Mouse (Mus musculus) bone marrow, adult 2 months (tissue): ENCODE measurements around the gene Cuedc2.

Source experiments
- CTCF ChIP-seq: fragments of 200-500 bp; IDR thresholded peaks from 2 replicates; pipeline ENCODE4 v1.5.1; 2011; ENCODE audit warnings: low read length, control low read depth; ENCODE audit not compliant: control insufficient read depth, insufficient read depth
- POLR2A ChIP-seq: fragments of 200-500 bp; IDR thresholded peaks from 2 replicates; pipeline ENCODE4 v1.6.1; 2011; ENCODE audit warnings: low read depth, mild to moderate bottlenecking, control low read depth, low read length, borderline replicate concordance; ENCODE audit not compliant: control insufficient read depth

DNA sequence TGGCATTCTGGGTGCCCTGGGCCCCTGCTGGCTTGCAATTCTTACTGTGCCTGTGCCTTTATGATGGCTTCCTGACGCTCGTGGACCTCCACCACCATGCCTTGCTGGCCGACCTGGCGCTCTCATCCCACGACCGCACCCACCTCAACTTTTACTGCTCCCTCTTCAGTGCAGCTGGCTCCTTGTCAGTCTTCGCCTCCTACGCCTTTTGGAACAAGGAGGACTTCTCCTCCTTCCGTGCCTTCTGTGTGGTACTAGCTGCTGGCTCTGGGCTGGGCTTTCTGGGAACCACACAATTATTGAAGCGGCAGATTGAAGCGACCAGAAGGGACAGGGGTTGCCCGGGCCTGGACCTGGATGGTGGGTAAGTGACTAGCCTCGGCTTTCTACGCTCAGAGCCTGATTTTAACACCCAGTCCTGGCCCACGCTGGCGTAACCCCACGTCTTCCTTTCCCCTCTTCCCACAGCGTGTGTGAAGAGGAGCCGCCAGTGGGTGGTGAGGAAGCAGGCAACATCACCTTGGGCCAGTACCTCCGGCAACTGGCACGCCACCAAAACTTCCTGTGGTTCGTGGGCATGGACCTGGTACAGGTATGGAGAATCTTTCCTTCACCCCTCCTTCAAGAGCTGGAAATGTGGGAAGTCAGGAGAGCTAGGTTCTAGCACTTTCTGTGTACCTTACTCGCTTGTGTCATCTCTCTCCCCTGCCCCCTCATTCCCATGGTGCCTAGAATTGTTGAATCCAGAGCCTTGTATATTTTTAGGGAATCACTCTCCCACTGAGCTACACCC is 29.5 kb upstream of the Cuedc2 start:
- TF ChIP-seq POLR2A (no peak), CTCF (no peak)
